Mouse (Mus musculus) lung, adult 2 months (tissue): ENCODE results near the gene Gm21915.

Source experiments
- CTCF ChIP-seq: fragments of 200-500 bp; IDR thresholded peaks from 2 replicates; pipeline ENCODE4 v1.5.1; 2011; ENCODE audit warnings: mild to moderate bottlenecking, low read length, control low read depth; ENCODE audit not compliant: insufficient read depth
- POLR2A ChIP-seq: fragments of 200-500 bp; IDR thresholded peaks from 2 replicates; pipeline ENCODE4 v1.6.1; 2011; ENCODE audit warnings: low read depth, mild to moderate bottlenecking, control low read depth, low read length, borderline replicate concordance; ENCODE audit errors: extremely low read depth

- TF ChIP-seq CTCF: no peak
- TF ChIP-seq POLR2A: no peak
These were observed 16.6 kb downstream of the Gm21915 start for GRCm38 (mm10) chr9:40687053-40687452.
